Mouse (Mus musculus) central nervous system, embryonic 18 days (tissue): ENCODE results near the gene Cd83. TPM values are rescaled to one million over a fixed set of nuclear protein-coding genes. Genes with fewer than 3 reads are reported as not detected.

Experiments used
- polyA plus RNA-seq: library from polyadenylated mRNA; depleted of rRNA; stranded (reverse); fragments of >200 nt; gene quantifications from 2 replicates; pipeline ENCODE4 v1.2.3, GENCODE M21; 2012; rRNA removed

Gene Cd83
- polyA plus RNA-seq: 12.0 and 15.6 TPM in 2 replicates

GRCm38 (mm10) chr13:43784725-43785711 is at the start of gene Cd83:
TSS of gene Cd83 (plus strand) at chr13:43784775.

Other genes starting within 250 kb of the Cd83 start
- gene Mcur1, start 224.6 kb upstream of the Cd83 start, polyA plus RNA-seq: 8.0 and 9.1 TPM in 2 replicates
- gene Rnf182, start 169.1 kb upstream of the Cd83 start, polyA plus RNA-seq: 31.4 and 32.2 TPM in 2 replicates